Mouse (Mus musculus): ENCODE data around the gene Vat1l.

DNA sequence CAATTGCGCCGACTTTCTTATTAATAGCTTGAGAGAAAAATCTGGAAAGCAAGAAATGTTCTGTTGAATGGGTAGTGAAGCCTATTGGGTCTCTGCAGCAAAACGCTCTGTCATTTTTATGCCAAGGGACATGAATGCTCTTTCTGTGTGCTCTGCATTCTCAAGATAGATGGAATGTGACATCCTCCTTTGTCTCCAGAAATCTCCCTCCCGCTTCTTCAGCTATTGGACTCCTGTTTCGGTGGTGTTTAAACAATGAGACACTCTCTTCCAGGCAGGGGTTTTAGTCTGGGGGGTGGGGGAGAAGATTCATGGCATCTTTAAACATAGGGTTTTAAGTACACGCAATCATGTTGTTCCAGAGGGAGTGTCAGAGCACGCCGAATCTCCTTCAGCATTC, 130.3 kb downstream of the Vat1l start:
- TF ChIP-seq CTCF (IDR thresholded peaks at IDR 0.05; ENCODE audit: borderline replicate concordance, insufficient read depth, low read depth, low read length) (no peak), POLR2A (IDR thresholded peaks at IDR 0.05; ENCODE audit: borderline replicate concordance, insufficient read depth, low read length) (no peak)
